Mouse (Mus musculus): ENCODE measurements around the gene Aldh3b2.

GRCm38 (mm10) chr19:3950331-3950730, 21.8 kb upstream of the Aldh3b2 start:
- TF ChIP-seq CTCF (conservative IDR thresholded peaks at IDR 0.05; ENCODE audit: insufficient read depth, insufficient read length, low read depth, low read length) (no peak), POLR2A (IDR thresholded peaks at IDR 0.05; ENCODE audit: low read depth, low read length) (no peak)

Data from kidney, adult 2 months (tissue).